Mouse (Mus musculus) retina, postnatal 1 day (tissue): ENCODE measurements at regions not wholly inside any gene's neighbourhood (a gene's known extent, or its start where the extent isn't known, plus 50 kb on each side); places are given as distances from the start of the nearest gene placed in this dataset.
A peak's percentile ranks its signal among the peaks of the same experiment; 100 is the strongest.

Source experiments
- DNase-seq: peaks from one replicate; pipeline ENCODE4 v3.0.0-alpha.2; 2012

DNA sequence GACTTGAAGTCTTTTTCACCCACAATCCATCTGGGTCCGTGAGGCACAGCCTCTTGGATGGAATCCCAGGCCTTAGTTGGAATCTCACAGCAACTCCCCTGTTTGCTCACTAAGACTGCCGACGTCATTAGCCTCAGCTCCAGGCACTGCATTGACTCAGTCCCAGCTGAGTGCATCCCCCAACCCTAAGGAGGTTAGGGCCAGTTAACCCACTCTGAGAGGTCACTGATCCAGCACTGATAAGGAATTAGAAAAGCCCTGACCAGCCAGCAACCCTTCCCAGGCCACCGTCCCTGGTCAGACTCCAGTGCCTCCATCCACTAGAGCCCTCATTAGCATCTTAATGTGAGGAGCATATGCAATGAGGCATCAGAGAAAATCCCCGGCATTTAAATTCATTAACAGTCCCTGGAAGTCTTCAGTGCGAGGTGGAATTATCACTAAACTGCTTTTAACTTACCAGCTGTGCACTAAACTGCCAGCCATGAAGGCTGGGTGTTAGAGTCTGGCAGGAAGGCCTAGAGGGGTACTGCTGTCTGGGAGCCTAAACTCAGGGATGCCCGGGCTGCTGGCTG is 184.2 kb downstream of the Cct6b start:
- peak; percentile 70 for DNase-seq

DNA sequence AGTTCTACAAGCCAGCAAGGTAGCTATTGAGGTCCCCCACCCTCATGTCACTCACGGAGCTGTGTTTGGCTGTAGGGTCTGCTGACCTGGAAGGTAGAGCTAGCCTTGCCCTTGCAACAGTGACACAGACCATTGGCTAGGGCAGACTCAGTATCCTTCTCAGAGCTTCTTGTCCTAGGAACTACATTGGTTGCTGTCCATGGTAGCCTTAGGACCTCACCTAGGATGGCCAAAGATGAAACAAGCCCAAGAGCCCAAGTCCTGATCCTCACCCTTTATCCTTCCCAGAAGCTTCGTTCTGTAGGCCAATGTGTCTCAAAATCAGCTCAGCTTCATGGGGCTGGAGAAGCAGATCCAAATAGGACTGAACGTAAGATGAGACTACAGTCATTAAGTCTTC is 187.3 kb downstream of the Tmem132e start:
- DNase-seq = no peak

DNA sequence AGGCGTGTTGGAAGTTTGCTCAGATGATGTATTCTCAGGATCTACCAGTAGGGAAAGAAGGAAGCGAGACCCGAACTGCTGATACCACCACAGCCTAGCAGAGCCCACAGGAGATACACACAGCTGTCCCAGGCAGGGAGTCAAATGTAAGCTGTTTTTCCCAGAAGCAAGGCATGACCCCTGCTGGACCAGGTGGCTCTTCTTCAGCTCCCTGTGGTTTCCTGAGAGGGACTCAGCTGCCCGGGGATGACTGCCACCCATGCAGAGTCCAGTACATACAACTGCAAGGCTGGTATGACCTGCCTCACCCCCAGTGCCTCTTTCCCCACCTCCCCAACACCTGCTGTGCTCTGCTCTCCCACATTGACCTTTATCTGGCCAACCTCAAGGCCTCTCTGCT is 184.4 kb downstream of the Tmem132e start:
- DNase-seq = no peak

DNA sequence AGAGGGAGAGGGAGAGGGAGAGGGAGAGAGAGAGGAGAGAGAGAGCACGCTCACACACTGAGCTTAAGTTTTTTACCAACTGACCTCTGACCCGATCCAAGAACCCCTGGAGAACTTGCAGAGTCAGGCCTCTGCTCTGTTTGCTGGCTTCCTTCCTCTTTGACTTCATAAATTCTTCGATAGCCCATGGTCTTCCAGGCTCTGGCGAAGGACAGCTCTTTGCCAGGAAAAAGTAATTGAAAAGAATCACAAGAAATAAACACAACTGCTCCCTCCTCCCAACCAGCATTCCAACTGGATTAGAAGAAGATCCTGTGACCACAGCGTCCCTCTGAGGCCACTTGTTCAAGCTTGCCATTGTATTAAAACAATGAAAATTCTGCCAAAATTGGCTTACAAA is 182.8 kb downstream of the Tmem132e start:
- no peak for DNase-seq

DNA sequence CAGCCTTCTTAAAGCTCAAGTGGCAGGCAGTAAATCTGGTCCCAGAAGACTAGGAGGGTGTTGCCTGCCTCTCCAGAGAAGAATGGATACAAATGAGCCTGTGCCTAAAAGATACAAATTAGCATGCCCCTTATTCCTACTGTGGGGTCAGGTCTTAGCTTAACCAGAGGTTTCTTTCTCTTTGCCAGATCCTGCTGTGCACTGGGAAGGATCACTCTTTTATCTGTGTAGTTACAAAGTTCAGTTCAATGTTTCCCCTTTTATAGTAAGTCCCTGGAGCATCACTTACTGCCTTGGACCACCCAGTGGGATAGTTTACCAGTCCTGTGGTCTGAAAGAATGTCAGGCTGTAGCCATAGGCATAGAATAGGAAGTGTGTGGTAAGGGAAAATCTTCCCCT is 181.1 kb downstream of the Tmem132e start:
- peak; percentile 27 for DNase-seq

DNA sequence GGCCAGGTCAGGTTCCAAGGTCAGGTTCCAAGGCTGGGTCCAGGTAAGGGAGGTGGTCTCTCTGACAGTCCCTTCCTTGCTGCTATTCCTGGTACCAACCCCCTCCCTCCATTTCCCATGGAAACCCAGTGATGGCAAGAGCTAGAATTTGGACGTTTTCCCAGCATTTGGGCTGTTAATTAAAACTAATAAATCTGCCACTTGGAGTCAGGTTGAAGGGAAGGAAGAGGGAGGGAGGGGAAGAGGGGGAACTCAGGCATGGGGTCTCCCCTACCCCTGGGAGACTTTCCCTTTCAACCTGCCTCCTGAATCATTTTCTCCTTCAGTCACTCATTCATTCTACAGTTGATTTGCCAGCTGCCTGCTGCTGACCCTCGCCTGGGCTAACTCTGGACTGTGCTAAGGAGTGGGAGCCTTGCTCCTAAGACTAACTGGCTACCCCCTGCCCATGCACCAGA is 179.5 kb downstream of the Tmem132e start:
- no peak for DNase-seq

DNA sequence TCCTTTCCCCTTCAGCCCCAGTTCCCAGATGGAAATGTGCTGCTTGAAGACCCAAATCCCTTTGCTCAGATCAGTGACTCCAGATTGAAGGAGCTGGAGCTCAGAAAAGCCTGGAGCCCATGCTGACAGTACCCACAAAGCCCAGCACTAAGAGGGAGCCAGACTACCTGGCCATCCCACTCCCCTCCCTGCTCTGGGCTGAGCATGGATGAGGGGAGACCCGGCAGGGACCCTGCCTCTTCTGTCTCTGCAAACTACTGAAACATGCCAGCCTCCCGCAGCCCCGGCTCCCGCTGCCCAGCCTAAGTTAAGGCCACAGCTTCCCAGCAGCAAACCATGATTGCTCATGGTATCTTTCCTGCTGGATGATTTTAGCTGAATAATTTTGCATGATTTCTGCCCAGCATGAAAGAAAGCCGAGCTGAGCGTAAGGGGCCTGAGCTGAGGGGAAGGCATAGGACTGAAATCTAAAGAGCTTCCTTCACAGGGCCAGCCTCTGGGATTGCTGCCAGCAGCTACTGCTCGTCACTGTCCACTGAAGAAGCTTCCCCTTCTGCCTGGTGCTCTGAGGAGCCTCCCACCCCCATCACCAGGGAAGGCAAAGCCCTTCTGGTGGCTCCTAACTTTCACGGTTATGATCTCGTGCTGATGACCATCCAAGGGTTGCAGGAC is 178.4 kb downstream of the Tmem132e start:
- no peak for DNase-seq

DNA sequence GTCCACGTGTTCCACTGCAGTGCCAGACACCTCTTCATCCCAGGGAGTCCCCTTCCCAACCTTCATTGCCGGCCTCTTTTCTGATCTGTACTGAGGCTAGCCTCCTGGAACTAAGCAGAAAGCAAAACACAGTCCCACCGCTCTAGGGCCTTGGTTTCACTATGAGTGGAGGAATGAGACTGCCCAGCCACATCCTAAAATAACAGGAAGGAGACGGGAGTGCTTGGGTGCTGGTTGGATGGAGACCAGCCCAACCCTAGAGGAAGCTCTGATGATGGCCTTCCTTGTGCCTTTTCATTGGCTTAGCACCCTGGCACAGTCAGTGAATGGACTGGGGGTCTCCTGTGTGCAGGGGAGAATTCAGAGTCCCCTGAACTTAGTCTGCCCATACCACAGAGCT is 177.4 kb downstream of the Tmem132e start:
- no peak for DNase-seq

DNA sequence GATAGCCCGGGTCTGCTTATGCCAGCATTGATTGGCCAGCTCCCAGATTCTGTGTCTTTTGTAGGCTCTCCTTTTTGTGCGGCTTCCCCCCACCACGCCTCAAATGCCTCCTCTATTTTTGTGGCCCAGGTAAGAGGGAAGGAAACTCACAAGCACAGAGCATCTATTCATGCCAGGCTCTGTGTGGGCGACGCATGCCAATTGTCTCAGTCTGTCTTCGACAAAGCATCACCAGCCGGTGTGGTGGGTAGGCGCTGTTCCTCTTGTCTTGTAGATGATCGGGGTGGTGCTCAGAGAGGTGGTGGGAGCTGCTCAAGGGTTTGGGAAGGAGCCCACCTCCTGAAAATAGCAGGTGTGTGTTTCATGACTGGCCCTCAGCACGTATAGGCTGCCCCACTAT is 175.5 kb downstream of the Tmem132e start:
- no peak for DNase-seq

DNA sequence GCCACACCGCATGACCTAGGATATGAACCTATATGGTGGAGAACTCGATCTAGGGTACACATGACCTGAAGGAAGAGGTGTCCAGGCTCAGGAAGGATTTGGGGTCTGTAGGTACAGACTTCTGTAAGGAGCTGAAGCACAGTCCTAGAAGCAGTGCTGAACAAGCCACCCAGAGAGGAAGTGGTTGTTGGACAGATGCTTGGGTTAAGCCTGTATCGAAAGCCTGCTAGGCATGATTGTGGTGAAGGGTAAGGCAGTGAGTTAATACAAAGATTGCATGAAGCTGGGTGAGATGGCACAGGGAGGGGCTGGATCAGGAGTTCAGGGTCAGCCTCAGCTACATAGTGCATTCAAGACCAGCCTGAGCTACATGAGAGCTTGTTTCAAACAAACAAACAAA is 153.3 kb downstream of the Tmem132e start:
- DNase-seq = no peak

DNA sequence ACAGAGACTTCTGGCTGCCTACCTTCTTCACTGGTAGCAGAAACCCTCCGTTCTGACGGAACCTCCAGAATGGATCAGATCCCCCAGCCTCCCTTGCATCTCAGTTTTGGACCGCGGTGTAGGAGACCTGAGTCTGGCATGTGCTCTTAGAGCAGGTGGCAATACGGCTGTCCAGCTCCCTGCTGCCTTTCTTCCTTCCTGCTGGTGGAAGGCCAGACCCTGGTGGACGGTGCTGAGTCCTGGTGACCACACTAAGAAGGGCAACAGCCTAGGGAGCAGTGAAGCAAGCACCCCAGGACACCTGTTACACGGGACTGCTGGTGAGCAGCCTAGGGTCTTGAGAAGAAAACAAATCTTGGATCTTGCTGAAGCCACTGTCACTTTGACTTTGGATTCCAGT is 152.7 kb downstream of the Tmem132e start:
- no peak for DNase-seq

DNA sequence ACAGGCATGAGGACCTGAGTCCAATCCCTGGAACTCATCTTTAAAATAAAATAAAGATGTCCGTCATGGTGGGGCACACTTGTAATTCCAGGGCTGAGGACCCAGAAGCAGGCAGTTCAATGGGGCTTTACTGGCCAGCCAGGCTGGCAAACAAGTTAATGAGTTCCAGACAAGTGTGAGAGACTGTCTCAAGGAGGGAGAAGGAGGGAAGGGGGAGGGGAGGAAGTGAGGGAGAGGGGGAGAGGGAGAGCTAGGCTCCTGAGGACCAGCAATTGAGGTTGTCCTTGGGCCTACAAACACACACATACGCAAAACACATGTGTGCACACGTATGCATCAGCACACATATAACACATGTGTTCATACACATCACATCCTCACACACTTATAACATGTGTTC is 149.2 kb downstream of the Tmem132e start:
- no peak for DNase-seq

DNA sequence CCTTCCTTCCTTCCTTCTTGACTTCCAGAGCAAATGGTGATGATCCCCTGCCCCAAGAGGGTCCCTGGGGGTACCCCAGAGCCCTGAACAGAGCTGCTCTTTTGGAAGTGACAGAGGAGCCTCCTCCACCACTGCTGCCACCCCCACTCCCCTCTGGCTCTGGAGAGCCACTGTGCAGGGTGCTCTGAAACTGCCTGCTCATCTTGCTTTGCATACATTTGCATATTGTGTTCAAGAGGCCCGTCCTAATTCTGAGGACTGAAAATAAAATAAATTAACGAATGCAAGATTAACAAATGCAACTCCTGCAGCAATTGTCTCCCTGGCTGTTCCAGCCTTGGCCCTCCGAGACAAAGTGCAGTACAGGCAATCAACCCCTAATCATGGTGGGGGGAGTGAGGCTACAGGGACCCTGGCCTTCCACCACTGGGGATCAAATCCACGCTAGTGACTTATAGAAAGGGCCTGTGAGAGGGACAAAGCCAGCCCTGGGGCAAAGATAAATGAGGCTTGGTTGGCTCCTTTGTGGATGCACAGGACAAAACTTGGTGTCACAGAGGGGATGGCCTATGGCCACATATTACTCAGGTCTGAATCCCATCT is 134.6 kb downstream of the Tmem132e start:
- no peak for DNase-seq

DNA sequence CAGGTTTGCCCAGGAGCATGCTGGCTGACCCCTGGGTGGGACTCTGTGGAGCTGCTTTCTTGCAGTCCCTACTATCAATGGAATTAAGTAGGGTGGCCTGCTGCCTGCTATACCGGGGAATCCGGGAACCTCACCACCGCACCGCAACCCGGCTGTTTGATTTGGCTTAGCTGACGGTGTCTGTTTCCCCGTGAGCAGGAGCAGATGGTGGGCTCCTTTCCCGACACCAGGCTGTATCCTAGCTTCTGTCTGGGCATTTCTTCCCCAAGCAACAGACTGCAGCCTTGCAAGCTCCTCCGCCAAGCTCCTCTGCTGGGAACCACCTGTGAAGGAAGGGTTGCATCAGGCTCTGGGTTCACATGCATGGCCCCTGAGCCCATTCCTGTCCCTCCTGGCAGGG is 132.7 kb downstream of the Tmem132e start:
- DNase-seq = peak; percentile 26

DNA sequence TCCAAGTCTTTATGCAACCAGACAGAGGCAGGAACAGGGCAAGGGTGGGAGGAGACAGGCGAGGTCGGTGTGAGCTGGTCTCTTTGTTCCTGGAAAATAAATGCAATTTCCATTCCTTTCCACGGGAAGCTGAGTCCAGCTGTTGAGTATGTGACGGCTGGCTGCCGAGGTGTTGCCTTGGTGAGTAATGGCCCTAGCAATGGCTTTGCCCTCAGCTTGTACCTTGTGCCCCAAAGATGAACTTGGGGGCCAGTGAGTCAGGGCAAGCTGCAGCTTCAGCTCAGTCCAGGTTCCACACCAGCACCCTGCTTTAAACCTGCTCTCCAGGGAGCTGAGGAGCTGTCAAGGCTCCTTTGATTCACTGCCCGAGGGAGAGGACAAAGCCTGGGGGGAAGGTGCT is 130.0 kb downstream of the Tmem132e start:
- no peak for DNase-seq

DNA sequence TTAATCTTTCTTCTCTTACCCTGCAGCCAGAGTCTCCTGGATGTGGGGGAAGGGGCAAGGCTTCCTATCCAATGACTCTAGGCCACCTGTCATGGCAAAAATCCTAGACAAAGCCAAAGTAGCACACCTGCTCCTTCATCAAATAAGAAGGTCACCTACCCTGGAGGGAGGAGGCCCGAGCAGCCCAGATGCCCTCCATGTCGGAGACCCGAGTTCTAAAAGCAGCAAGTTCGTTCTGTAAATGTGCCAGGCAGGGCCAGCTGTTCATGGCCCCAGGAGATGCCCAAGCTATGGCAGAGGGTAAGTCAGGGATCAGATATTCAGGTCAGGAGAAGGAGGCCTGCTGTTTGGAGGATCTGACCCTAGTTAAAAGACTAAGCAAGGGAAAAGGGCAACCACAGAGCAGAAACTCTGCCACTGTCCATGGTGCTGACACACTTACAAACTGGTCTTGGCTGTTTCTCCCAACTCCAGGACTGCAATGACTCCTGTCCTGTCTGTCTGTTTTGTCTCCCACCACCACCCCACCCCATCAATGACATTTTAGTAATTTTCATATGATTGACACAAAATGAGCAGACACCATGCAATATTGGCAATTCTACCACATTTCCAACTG is 125.9 kb downstream of the Tmem132e start:
- peak; percentile 40 for DNase-seq

DNA sequence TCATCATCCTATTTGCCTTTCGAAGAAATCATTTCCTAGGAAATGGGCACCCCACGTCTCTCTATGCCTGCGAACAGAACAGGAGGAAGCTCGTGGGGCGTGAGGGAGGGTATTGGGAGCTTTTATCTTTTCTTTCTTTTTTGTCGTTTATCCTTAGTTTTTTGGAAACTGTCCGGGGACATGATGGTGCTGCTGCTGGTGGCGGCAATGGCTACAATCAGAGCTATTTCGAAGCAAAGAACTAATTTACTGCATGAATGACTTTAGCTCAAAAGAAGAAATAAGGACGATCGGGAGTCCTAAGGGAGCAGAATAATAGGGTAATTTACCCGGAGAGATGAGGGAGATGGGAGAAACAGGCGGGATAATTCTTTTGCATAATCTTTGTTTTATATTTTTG is 119.9 kb downstream of the Tmem132e start:
- no peak for DNase-seq
